Mouse (Mus musculus) limb, embryonic 13.5 days (tissue): ENCODE data around the gene Ubc. TPM values are rescaled to one million over a fixed set of nuclear protein-coding genes. Genes with fewer than 3 reads are reported as not detected.

Source experiments
- ATAC-seq: fragments of 200-750 bp; cut with Nextera tagmentation; 2 replicates; pipeline ENCODE4 v1.8.0; 2017; ENCODE audit warnings: low read depth, moderate number of reproducible peaks, moderate TSS enrichment; ENCODE audit not compliant: low FRiP score
- H3K27ac ChIP-seq: fragments of 300-500 bp; sonication (generic); 2 replicates; pipeline ENCODE4 v1.5.1; 2015; ENCODE audit warnings: inconsistent platforms, mild to moderate bottlenecking, moderate library complexity
- H3K27me3 ChIP-seq: fragments of 300-500 bp; sonication (generic); 2 replicates; pipeline ENCODE4 v1.6.1; 2015; ENCODE audit warnings: mild to moderate bottlenecking, inconsistent platforms
- H3K36me3 ChIP-seq: fragments of 300-500 bp; sonication (generic); 2 replicates; pipeline ENCODE4 v1.6.1; 2015; ENCODE audit warnings: inconsistent platforms, mild to moderate bottlenecking, moderate library complexity
- H3K4me1 ChIP-seq: fragments of 300-500 bp; sonication (generic); 2 replicates; pipeline ENCODE4 v1.6.1; 2015; ENCODE audit warnings: inconsistent platforms
- H3K4me2 ChIP-seq: fragments of 300-500 bp; sonication (generic); replicated peaks from 2 replicates; pipeline ENCODE4 v1.6.1; 2015; ENCODE audit warnings: inconsistent platforms, mild to moderate bottlenecking, moderate library complexity
- H3K4me3 ChIP-seq: fragments of 300-500 bp; sonication (generic); 2 replicates; pipeline ENCODE4 v1.5.1; 2015; ENCODE audit warnings: moderate library complexity, mild to moderate bottlenecking, inconsistent platforms
- H3K9ac ChIP-seq: fragments of 300-500 bp; sonication (generic); 2 replicates; pipeline ENCODE4 v1.6.1; 2015; ENCODE audit warnings: mild to moderate bottlenecking, inconsistent platforms
- H3K9me3 ChIP-seq: fragments of 300-500 bp; sonication (generic); 2 replicates; pipeline ENCODE4 v1.6.1; 2016; ENCODE audit warnings: inconsistent platforms
- WGBS: fragments of 180-500 bp; shearing (Covaris S2); methylation state at CpG from one replicate; pipeline ENCODE4 v1.1.7; 2015; 5-methylcytosine and 5-hydroxymethylcytosine counted together
- polyA plus RNA-seq: library from polyadenylated mRNA; unstranded; fragments of >200 nt; fragmentation: Nextera tagmentation; extraction: Ambion mirVana; gene quantifications from 2 replicates; pipeline ENCODE4 v1.2.1, GENCODE M21; 2015

Ubc gene
- polyA plus RNA-seq, 1 experiment from 2014 or later = 1,190 TPM

DNA sequence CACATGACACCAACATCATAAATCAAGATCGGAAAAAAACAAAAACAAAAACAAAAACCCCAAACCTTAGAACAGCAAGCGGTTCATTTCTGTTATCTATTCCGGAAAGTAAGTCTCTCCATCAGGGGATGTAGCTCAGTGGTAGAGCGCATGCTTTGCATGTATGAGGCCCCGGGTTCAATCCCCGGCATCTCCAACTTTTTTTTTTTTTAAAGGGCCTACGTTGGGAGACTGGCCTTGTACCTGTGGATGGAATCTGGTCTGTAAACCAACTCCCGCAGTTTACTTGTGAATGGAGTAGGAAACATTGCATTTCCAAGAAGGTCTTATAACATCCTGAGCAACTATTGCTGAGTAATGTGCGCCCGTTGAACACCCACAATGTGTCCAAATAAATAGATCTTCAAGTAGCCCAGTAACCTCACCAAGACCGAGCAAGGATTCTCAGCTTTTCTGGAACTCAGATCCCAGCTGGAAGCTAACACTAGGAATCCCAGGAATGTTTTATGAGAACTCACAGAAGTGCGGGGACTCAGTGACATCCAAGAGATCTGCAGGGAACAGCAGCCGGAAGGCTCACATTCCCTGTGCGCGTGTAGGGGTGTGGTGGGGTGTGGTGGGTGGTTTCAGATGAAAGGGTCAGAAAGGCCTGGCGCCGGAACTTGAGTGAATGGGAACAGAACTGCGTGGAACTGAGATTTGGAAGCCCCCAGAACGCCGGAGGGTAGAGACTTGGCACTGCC, 19.5 kb upstream of the Ubc start:
- WGBS = 9% methylated on average over 20 of the region's 20 CpGs
- Histone ChIP-seq H3K27ac (no peak overlapping the region), H3K9me3 (no peaks in the 10 kb centered on the region), H3K4me3 (peak overlapping the region; percentile 35), H3K27me3 (no peaks in the 10 kb centered on the region), H3K4me1 (peaks cover 22% of the 10 kb centered on the region), H3K36me3 (peaks cover 17% of the 10 kb centered on the region), H3K9ac (0 out of 2 replicates have a peak overlapping the region, but pooled peaks have one; percentile 9), H3K4me2 (peak overlapping the region; percentile 52)
- ATAC-seq = peak; percentile 44; the same call in 1 of the 2 replicates

DNA sequence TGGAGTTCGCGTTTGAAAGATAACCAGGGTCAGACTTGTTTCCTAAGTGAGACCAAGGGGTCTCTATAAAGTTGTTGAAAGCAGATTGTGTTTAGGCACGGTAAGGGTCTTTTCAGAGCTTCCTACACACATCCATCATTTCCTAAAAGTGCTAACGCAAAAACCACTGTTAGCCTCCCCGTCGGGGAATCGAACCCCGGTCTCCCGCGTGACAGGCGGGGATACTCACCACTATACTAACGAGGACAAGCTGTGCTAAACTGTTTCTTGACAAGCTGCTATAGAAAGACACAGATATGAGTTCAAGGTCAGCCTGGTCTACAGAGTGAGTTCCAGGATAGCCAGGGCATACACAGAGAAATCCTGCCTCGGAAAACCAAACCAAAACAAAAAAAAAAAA, 18.8 kb upstream of the Ubc start:
- Histone ChIP-seq H3K4me3 (peak overlapping the region; percentile 35), H3K27me3 (no peaks in the 10 kb centered on the region), H3K9me3 (no peaks in the 10 kb centered on the region), H3K36me3 (peaks cover 11% of the 10 kb centered on the region), H3K4me2 (peak overlapping the region; percentile 52), H3K4me1 (peaks cover 23% of the 10 kb centered on the region), H3K9ac (no peak overlapping the region), H3K27ac (no peak overlapping the region)
- peak; percentile 55 for ATAC-seq
- WGBS = 2% methylated on average over 13 of the region's 13 CpGs

DNA sequence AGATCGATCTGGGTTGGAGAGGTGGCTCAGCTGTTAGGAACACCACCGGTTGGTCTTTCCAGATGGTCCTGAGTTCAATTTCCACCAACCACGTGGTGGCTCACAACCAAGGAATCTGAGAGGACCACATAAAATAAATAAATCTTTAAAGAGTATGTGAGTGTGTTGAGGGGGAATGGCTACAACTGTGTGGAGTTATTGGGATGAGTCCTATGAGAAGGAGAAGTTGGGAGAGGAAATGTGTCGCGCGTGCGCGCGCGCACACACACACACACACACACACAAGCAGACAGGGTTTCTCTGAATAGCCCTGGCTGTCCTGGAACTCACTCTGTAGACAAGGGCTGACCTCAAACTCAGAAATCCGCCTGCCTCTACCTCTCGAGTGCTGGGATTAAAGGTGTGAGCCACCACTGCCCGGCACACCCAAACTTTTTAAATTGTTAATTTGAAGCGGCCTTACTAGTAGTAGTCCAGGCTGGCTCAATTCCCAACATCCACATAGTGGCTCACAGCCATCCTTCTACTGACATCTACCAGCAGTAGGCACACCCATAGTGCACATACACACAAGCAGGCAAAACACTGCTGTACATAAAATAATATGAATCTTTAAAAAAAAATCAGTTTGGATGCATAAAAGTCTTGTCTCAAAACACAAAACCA, 18.0 kb upstream of the Ubc start:
- Histone ChIP-seq H3K4me3 (no peak overlapping the region), H3K9me3 (no peaks in the 10 kb centered on the region), H3K36me3 (peaks cover 3% of the 10 kb centered on the region), H3K4me1 (peaks cover 25% of the 10 kb centered on the region), H3K27ac (no peak overlapping the region), H3K4me2 (peak overlapping the region; percentile 52; the same call in 1 of the 2 replicates), H3K9ac (no peak overlapping the region), H3K27me3 (peaks cover 2% of the 10 kb centered on the region; the same call in 1 of the 2 replicates)
- WGBS = 72% methylated on average over 14 of the region's 14 CpGs
- no peak for ATAC-seq

GRCm38 (mm10) chr5:125407020-125407830, 17.2 kb upstream of the Ubc start:
- Histone ChIP-seq H3K27me3 (peaks cover 7% of the 10 kb centered on the region; the same call in 1 of the 2 replicates), H3K27ac (peak overlapping the region; percentile 84; the same call in 1 of the 2 replicates), H3K9ac (peak overlapping the region; percentile 72), H3K4me1 (peaks cover 25% of the 10 kb centered on the region), H3K9me3 (no peaks in the 10 kb centered on the region), H3K4me2 (peak overlapping the region; percentile 68), H3K36me3 (no peaks in the 10 kb centered on the region), H3K4me3 (peak overlapping the region; percentile 59)
- WGBS = 53% methylated on average over 13 of the region's 13 CpGs
- ATAC-seq = no peak

GRCm38 (mm10) chr5:125406322-125407016, 16.5 kb upstream of the Ubc start:
- H3K27me3 ChIP-seq = peaks cover 7% of the 10 kb centered on the region; the same call in 1 of the 2 replicates
- H3K4me3 ChIP-seq = peak overlapping the region; percentile 59
- WGBS = 2% methylated on average over 20 of the region's 20 CpGs
- H3K9me3 ChIP-seq = no peaks in the 10 kb centered on the region
- H3K27ac ChIP-seq = peak overlapping the region; percentile 84
- peak overlapping the region; percentile 68 for H3K4me2 ChIP-seq
- H3K9ac ChIP-seq = peak overlapping the region; percentile 72
- peak; percentile 20; the same call in 1 of the 2 replicates for ATAC-seq
- no peaks in the 10 kb centered on the region for H3K36me3 ChIP-seq
- H3K4me1 ChIP-seq = peaks cover 25% of the 10 kb centered on the region

- ATAC-seq = peak; percentile 64
- WGBS = under 1% methylated on average over 31 of the region's 31 CpGs
- Histone ChIP-seq H3K4me3 (peak overlapping the region; percentile 59), H3K9me3 (no peaks in the 10 kb centered on the region), H3K4me2 (peak overlapping the region; percentile 68), H3K27me3 (peaks cover 7% of the 10 kb centered on the region; the same call in 1 of the 2 replicates), H3K27ac (peak overlapping the region; percentile 84), H3K36me3 (no peaks in the 10 kb centered on the region), H3K9ac (peak overlapping the region; percentile 72), H3K4me1 (peaks cover 25% of the 10 kb centered on the region)
Observed at GRCm38 (mm10) chr5:125405546-125406248, 15.7 kb upstream of the Ubc start.

GRCm38 (mm10) chr5:125404903-125405545, 15.0 kb upstream of the Ubc start:
- Histone ChIP-seq H3K9ac (peak overlapping the region; percentile 63), H3K36me3 (no peaks in the 10 kb centered on the region), H3K27me3 (peaks cover 7% of the 10 kb centered on the region; the same call in 1 of the 2 replicates), H3K4me2 (peak overlapping the region; percentile 68), H3K4me1 (peaks cover 19% of the 10 kb centered on the region), H3K27ac (peak overlapping the region; percentile 84), H3K4me3 (peak overlapping the region; percentile 59), H3K9me3 (no peaks in the 10 kb centered on the region)
- under 1% methylated on average over 28 of the region's 28 CpGs for WGBS
- ATAC-seq = 0 out of 2 replicates have a peak, but pooled peaks have one; percentile 19

DNA sequence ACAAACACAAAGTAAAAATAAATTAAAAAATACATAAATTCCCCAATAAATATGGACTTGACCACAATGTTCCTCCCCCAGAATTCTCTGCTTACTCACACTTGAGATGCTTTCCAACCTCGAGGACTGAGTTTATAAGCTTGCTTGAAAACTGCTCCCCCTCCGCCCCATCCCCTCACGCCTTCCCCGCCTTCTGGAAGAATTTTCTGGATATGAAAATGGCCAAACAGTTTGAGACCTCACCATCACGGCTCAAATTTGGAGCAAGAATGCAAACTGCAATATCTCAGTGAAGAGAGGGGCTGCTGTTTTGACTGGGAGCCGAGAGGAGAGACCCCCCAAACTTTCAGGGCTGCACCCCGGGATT, 14.5 kb upstream of the Ubc start:
- WGBS = 0% methylated on average over 7 of the region's 7 CpGs
- H3K4me2 ChIP-seq = peak overlapping the region; percentile 68
- H3K27ac ChIP-seq = peak overlapping the region; percentile 84; the same call in 1 of the 2 replicates
- H3K36me3 ChIP-seq = no peaks in the 10 kb centered on the region
- H3K4me3 ChIP-seq = peak overlapping the region; percentile 59
- peak overlapping the region; percentile 63 for H3K9ac ChIP-seq
- peaks cover 7% of the 10 kb centered on the region; the same call in 1 of the 2 replicates for H3K27me3 ChIP-seq
- H3K9me3 ChIP-seq = no peaks in the 10 kb centered on the region
- no peak for ATAC-seq
- H3K4me1 ChIP-seq = peaks cover 16% of the 10 kb centered on the region

DNA sequence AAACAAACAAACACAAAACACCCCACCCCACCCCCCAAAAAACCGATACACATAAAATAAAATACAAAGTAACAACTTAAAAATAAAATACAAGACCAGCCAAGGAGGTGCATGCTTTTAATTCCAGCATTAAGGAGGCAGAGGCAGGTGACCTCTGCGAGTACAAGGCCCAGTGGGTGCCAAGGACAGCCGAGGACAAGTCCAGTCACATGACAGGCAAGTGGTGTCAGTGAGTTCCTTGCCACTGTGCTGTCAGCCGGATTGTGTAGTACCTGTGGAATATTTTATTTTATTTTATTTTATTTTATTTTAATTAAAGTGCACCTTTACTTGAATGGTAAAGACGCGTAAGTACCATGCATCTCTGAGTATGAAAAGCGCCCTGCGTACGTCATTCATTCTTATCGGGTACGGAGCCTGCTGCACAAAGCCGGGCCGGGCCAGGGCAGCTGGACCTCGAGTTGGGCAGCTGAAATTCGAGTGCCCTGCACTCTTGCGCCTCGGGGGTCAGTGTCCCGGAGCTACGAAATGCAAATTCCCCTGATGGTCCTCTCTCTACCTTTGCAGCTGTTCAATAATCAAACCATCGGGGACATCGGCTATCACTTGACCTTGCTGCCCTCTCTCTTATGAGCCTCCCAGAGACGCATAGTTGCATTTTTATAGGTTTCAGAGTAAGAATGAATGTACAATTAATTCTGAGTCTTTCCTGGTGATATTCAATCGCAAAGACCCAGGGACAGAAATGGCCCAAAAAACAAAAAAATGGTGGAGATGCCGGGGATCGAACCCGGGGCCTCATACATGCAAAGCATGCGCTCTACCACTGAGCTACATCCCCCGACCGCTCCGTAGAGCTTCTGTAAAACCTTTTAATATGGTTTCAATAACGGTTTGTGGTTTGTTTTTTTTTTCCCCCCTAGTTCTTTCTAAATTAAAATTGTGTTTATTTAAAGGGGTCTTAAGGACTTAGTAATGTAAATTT, 13.8 kb upstream of the Ubc start:
- no peak for ATAC-seq
- Histone ChIP-seq H3K27ac (no peak overlapping the region), H3K27me3 (peaks cover 7% of the 10 kb centered on the region; the same call in 1 of the 2 replicates), H3K9me3 (no peaks in the 10 kb centered on the region), H3K4me2 (peak overlapping the region; percentile 64), H3K4me3 (peak overlapping the region; percentile 41), H3K36me3 (no peaks in the 10 kb centered on the region), H3K4me1 (peaks cover 16% of the 10 kb centered on the region), H3K9ac (peak overlapping the region; percentile 51; the same call in 1 of the 2 replicates)
- WGBS = 14% methylated on average over 31 of the region's 31 CpGs
